Mouse (Mus musculus) inflammation-experienced regulatory T-cells, adult 16 weeks (primary cell): ENCODE data around the gene C1s1. TPM values are rescaled to one million over a fixed set of nuclear protein-coding genes. Genes with fewer than 3 reads are reported as not detected.

Experiments used
- polyA plus RNA-seq: library from polyadenylated mRNA; unstranded; fragments of 100-300 nt; shearing (Covaris generic); gene quantifications from one replicate; pipeline ENCODE4 v1.2.1, GENCODE M21; 2017

Gene C1s1
- polyA plus RNA-seq, result not detected

GRCm38 (mm10) chr6:124542284-124542683 lies at the start of gene C1s1:
Gene C1s1, minus strand, starts transcription at chr6:124542359.

GRCm38 (mm10) chr6:124570026-124570425 lies 27.9 kb upstream of the C1s1 start, which contains the start of gene C1rb:
Gene C1rb, plus strand, starts transcription at chr6:124570294.

DNA sequence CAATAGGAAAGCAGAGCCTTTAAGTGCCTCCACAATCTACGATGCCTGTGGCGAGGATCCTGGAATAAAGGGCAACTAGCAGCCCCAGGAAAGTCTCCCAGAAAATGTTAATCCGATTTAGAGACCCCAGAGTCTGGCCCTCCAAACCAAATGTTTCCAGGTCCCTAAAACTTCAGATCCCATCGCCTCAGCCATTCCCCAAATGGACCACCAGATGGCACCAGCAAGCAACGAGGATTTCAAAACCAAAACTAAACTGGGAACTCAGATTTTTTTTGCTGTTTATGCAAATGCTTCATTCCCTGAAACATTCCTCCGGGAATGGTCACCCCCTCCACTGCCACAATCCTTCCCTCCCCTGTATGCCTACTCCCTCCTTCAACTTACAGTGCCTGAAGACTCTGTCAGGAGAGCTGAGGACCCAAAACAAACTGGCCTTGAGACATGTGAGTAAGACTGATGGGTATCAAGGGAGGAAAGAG lies 29.8 kb downstream of the C1s1 start, which contains the start of gene C1ra:
Gene C1ra, plus strand, starts transcription at position 51 of the 482 bp plus-strand sequence.

GRCm38 (mm10) chr6:124492842-124493561 lies 49.2 kb downstream of the C1s1 start, which contains the start of gene C1rl:
Gene C1rl, plus strand, starts transcription at chr6:124493113.

Other genes with a start within 250 kb of the C1s1 start
- gene Cd163, start 237.7 kb downstream of the C1s1 start, polyA plus RNA-seq, result 1.1 TPM
- gene Pex5, start 127.3 kb downstream of the C1s1 start, polyA plus RNA-seq, result 43.7 TPM
- gene Clstn3, start 77.6 kb downstream of the C1s1 start, polyA plus RNA-seq, result 0.28 TPM
- gene C1rl, start 49.2 kb downstream of the C1s1 start, polyA plus RNA-seq, result not detected
- gene C1ra, start 30.0 kb downstream of the C1s1 start, polyA plus RNA-seq, result 0.45 TPM
- gene C1rb, start 27.9 kb upstream of the C1s1 start, polyA plus RNA-seq, result not detected
- gene C1s2, start 93.7 kb upstream of the C1s1 start, polyA plus RNA-seq, result not detected
- 56.7 TPM for gene Lpcat3, start 120.7 kb upstream of the C1s1 start, polyA plus RNA-seq
- gene Emg1, start 169.8 kb upstream of the C1s1 start, polyA plus RNA-seq, result 306 TPM
- gene Phb2, start 170.0 kb upstream of the C1s1 start, polyA plus RNA-seq, result 205 TPM
- gene Ptpn6, start 196.4 kb upstream of the C1s1 start, polyA plus RNA-seq, result 376 TPM
- gene Grcc10, start 199.0 kb upstream of the C1s1 start, polyA plus RNA-seq, result 525 TPM
- not detected for gene Gm45234, start 213.7 kb upstream of the C1s1 start, polyA plus RNA-seq
- 2.9 TPM for gene Atn1, start 214.2 kb upstream of the C1s1 start, polyA plus RNA-seq
- 8.5 TPM for gene Eno2, start 227.3 kb upstream of the C1s1 start, polyA plus RNA-seq
- 2.4 TPM for gene Lrrc23, start 237.4 kb upstream of the C1s1 start, polyA plus RNA-seq